Mouse (Mus musculus): ENCODE results near the gene Wdr34.
A peak's percentile ranks its signal among the peaks of the same experiment; 100 is the strongest.
"Not testable (repeated sequence)": the region's sequence is repeated elsewhere in the genome, so short reads cannot be mapped to it uniquely, and the experiment has no call there.

Wdr34 gene

DNA sequence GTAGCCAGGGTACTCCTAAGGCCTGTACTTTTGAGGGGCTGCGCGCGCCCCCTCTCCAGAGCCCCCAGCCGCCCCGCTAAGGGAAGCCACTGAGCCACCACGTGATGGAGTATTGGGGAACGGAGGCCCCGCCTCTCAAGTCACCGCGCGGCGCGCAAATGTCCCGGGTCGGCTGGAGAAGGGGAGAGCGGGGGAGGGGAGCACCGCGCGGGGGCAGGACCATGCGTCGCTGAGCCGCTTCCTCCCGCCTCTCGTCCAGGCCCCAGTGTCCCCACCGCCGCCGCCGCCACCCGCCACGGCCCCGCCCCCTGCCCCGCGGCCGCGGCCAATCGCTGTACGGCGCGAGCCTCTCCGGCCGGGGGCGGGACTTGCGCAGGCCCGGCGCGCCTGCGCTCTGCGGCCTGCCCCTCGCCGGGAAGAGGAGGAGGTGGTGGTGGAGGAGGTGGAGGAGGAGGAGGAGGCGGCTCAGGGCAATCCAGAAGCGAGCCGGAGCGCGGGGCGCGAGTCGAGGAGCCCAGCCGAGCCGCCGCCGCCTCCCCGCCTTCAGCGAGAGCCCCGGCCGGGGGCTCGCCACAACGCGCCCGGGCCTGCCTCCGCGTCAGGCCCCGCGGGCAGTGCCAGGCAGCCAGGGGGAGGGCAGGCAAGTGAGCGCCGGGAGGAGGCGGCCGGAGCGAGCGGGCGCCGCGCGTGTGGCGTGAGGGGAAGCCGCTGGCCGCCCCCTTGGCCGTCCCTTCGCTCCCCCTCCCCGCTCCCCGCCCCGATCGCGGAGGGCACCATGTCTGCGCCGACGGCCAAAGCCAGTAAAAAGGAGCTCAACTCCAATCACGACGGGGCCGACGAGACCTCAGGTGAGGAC lies 17.6 kb upstream of the Wdr34 start:
- peak; percentile 92 for DNase-seq (ENCODE audit: low spot score in 2 of 2)

DNA sequence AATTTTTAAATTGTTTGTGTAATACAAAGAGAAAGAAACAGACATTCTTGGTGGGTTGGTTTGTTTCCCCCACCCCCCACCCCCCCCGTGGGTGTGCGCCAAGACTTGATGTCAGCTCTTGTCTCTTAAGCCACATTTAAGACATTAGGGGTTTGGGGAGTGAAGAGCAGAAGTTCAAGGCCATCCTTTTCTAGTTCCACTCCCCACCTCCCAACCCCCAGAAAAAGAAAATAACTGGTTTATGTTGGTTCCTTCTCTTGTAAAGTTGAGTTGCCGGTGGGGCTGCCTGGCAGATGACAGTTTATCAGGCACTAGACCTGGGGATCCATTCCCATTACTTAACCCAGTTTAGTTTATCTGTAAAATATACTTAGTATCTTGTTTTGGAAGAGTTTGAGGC lies 15.6 kb upstream of the Wdr34 start:
- DNase-seq (ENCODE audit: low spot score in 2 of 2): no peak

DNA sequence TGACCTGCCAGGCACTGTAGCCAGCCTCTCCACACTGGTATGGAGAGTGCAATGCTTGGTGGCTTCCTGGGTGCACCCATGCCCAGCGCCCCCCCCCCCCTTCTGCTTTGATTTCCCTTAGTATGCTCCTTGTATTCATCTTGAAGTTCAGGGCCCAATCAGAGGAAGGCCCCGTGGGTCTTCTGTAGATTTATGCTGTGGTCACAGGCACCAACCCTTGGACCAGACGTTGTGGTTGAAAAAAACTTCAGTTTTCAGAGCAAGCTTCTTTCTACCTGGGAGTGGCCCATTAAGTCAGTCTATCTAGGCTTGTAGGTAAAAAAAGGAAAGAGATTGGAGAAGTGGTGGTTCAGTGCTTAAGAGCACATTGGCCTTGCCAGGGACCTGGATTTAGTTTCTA lies 15.1 kb upstream of the Wdr34 start:
- no peak for DNase-seq (ENCODE audit: low spot score in 2 of 2)

DNA sequence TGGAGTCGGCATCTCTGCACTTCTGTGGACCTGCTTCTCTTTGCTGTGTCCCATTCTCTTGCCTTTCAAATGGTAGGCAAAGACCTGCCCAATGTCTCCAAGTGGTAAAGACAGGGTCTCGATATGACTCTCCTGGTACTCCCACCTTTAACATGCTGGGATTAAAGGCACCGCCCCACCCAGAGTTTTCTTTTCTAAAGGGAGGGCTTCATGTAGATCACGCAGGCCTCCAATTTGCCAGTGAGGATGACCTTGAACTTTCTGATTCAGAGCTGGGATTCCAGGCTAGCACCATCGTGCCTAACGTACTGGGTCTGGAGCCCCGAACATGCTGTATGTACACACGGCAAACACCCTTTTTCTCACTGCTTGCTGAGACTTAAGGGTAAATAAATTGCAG lies 14.6 kb upstream of the Wdr34 start:
- DNase-seq (ENCODE audit: low spot score in 2 of 2): no peak

DNA sequence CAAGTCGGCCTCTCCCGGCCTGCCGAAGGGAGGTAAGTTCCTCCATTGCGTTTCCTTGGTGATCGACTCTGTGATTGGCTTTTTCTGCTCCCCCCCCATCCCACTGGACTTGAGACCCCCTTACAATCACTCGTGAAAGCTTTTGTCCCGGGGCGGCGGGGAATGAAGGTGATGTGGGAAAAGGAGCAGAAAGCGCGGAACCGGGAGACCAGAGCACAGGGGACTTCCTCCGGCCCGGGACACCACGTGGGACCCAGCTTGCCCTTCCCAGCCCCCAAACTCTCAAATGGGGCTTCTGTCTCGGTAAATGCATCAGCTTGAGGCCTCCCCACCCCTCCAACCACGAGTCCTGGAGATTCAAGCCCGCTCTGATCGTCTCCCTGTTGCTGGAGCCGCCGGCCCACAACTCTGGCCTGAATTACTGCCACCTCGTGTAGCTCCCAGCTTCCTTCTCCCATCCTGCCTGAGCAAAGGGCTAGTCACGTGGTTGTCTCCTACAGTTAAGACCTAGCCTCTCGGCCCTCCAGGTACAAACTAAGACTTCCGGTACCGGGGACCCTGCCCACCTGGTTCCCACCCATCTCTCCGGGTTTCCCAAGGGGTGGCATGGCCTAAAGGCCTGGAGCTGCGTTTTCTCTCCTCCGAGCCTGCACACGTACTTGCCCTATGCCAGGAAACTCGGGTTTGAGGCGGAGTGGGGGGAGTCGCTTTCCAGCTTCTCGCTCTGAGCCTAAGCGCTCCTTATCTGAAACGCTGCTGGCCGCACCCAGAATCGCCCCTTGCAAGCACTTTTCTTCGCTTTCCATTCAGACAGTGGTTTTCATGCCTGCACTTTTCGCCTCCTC lies 13.8 kb upstream of the Wdr34 start:
- peak in 1 of 2 experiments; percentile 34 for DNase-seq (ENCODE audit: low spot score in 2 of 2)

DNA sequence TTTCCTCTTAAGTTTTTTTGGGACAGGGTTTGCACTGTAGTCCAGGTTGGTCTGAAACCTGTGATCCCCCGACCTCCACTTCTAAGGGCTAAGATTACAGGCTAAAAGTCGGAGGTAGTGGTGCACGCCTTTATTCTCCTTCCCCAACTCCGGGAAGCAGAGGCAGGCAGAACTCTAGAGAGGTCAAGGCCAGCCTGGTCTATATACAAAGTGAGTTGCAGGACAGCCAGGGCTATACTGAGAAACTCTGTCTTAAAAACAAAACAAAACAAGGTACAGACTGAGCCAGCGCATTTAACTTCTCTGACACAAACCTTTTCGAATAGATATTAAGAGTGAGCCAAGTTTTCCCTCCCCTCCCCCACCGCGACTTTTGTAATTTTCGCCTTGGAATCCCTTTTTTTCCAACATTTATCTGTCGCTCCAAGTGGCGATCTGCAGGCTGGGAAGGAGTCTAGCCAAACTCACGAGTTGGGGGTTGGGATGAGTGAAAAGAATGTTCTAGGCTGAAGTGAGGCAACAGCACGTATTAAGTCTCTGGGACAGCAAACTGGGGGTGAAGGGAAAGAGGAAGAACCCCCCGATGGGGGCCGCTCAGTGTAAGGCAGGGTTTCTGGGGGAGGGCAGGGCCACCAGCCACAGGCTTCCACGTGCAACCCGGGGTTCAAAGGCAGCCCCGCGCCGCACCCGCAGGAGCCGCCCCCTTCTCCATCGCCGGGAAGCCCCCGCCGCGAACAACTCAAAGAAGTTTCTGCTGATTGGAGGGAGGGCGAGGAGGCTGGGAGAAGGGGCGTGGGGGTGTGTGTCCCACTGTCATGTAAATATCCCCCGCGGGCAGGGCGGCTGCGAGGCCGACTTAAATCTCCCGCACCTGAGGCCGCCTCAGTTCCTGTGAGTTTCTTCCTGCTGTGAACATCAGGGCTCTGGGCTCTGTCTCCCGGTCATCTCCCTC lies 12.8 kb upstream of the Wdr34 start:
- peak in 1 of 2 experiments; percentile 27 for DNase-seq (ENCODE audit: low spot score in 2 of 2)

DNA sequence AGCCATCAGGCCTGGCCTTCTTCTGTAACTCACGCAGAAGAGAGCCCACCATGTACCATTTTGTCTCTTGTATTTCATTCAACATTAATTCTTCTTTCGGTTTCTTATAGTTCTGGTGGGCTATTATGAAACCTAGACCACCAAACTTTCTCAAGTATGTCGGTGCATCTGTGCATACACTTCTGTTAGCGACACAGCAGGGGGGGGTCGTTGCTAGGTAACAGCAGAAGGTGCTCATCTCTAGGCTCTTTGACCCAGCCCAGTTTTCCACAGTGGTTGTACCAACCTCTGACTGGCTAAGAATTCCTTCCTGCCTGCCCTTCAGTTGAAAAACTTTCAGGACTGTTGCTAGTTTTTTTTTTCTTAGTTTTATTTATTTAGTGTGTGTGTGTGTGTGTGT lies 9.7 kb upstream of the Wdr34 start:
- no peak for DNase-seq (ENCODE audit: low spot score in 2 of 2)

DNA sequence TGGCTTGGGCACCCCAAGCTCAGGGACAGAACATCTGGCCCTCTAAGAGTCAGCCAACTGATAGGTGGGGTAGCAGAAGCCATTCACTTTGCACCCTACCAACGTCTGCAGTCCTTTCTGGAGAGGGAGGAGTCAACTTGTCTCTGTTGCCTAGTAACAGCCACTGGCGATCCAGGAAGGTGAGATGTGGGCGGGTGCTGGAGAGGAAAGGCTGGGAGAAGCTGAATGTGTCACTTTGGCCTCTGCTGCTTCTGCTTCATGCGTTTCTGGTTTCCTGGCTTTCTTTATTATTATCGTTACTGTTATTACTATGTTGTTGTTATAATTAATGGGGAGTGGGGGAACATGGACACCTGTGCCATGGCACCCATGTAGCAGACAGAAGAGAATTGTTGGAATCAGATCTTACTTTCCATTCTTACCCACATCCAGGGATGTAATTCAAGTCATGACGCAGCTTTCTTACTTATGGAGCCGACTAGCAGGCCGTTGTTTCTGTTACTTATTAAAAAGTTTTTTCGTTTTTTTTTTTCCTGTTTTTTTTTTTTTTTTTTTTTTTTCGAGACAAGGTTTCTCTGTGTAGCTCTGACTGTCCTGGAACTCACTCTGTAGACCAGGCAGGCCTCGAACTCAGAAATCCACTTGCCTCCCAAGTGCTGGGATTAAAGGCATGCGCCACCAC lies 8.7 kb upstream of the Wdr34 start, which contains the start of gene Set:
TSS of gene Set (plus strand) at position 156 of the 682 bp plus-strand sequence.
- DNase-seq (ENCODE audit: low spot score in 2 of 2): no peak

DNA sequence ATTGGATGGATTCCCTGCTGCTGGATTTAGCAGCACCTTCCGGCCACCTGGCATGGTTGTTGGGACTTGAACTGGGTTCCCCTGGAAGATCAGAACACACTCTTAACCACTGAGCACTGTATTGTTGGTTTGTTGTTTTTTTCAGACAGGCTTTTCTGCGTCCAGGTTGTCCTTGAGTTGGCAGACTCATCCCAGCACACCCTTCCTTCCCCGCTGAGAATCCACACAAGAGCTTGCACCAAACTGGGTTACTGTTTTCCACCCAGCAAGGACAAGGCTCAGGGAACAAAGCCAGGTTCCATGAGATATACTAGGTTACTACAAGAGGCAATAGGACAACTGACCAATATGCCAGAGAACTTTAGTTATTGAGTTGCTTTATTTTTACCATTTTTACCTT lies 8.1 kb upstream of the Wdr34 start:
- DNase-seq (ENCODE audit: low spot score in 2 of 2): no peak

DNA sequence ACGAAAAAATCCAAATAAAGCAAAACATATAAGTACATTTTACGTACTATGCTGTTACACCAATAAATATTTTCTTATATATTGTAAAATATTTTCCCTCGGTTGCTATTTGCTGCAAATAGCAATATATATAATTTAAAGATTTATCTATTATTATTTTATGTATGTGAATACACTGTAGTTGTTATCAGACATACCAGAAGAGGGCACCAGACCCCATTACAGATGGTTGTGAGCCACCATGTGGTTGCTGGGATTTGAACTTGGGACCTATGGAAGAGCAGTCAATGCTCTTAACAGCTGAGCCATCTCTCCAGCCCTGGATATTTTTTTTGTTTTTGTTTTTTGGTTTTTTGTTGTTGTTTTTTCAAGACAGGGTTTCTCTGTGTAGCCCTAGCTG lies 6.6 kb upstream of the Wdr34 start:
- DNase-seq (ENCODE audit: low spot score in 2 of 2): not testable (repeated sequence)

DNA sequence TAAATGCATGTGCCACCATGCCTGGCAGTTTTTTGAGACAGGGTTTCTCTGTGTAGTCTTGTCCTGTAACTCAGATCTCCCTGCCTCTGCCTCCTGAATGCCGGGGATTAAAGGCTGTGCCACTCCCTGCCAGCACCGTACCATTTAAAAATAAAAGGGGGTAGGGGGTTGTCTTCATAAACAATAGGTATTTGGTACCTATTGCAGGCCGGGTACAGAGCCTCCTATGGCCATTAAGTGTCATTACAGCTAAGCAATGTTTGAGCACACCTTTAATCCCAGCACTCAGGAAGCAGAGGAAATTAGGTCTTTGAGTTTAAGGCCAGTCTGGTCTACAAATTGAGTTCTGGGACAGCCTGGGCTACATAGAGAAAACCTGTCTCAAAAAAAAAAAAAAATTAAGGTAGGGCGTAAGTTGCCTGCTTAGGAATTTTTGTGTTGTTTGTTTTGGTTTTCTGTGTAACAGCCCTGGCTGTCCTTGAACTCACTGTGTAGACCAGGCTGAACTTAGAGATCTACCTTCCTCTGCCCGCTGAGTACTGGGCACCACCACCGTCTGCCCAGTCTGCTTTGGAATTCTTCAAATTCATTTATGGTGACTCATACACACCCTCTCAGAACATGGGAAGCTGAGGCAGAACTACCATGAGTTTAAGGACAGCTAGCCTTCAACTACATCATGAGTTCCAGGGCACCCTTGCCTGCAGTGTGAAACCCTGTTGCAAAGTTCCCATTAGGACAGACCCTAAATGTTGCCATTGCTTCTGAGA lies 3.5 kb upstream of the Wdr34 start:
- DNase-seq (ENCODE audit: low spot score in 2 of 2): no peak

DNA sequence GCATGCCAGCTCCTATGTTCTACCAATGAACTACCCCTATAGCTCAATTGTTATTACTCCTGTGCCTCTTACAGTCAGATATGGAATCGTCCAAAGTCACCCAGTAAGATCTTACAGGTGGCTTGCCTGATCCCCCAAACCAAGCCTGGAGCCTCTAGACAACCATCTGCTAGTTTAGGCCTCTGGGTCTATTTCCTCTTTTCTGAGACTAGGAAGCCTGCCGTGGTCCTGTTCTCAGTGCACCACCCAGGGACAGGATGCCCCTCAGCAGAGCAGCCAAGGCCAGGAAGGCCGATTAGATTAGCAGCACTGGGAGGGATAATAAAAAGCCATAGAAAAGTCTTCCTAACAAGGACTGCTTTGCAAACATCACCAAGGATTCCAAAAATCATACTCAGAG lies 1.1 kb upstream of the Wdr34 start:
- DNase-seq (ENCODE audit: low spot score in 2 of 2): no peak

DNA sequence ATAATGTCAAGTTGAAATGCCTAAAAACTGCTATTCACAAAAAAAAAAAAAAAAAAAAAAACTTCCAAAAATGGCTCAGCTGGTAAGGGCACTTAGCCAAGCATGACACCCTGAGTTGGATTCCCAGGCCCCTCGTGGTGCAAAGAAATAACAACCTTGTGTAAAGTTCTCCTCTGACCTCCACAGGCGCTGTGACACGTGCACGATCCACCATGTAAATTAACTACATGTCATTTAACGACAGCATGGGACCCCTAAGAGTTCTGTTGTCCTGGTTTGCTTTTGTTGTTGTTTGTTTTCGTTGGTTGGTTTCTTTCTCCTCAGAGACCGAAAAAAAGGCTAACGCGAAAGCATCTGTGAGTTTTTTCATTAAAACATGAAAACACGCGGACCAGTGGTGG lies 580 bp downstream of the Wdr34 start:
- DNase-seq (ENCODE audit: low spot score in 2 of 2): no peak

DNA sequence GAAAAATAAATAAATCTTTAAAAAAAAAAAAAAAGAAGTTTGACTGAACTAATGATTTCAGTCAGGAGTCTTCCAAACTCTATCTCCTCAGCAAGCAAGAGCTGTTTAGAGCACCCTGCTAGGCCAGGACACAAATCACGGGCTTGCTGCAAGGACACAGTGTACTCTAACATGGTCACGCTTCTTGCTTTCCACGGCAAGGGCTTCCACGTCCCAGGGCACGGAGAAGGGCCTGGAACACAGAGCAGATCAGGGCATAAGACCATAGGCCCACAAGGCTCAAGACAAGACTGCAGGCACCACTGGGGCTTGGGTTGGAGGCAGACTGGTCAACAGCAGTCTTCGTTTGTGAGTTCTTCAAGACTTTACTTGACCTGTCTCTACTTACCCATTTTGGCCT lies 1.6 kb downstream of the Wdr34 start:
- no peak for DNase-seq (ENCODE audit: low spot score in 2 of 2)

DNA sequence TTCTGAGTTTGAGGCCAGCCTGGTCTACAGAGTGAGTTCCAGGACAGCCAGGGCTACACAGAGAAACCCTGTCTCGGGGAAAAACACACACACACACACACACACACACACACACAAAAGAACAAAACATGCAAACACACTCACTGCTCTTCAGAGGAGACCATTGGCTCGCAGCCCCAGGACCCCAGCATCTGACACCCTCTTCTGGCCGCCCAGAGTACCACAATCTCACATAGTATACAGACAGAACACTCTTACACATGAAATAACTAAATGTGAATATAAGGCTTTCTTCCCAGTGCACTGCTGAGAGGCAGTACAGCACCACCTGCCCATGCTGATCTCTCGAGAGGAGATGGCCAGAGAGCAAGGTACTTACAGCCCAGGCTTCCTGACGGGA lies 4.1 kb downstream of the Wdr34 start:
- DNase-seq (ENCODE audit: low spot score in 2 of 2): no peak

DNA sequence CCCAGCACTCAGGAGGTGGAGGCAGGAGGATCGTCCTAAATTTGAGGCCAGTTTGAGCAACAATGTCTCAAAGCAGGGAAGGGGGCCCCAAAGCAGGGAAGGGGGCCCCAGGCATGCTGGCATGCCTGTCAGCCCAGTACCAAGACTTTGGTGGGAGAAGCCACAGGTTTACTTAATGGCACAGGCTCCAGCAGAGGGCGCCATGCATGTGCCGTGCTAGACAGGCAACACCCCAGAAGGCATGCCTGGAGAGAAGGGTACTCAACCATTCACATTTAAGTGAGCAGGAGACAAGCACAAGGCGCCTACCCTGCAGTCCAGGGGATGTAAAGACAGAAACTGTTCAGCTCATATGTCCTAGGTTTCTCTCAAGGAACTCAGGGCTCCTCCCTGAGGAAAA lies 6.2 kb downstream of the Wdr34 start:
- DNase-seq (ENCODE audit: low spot score in 2 of 2): peak in 1 of 2 experiments; percentile 71

DNA sequence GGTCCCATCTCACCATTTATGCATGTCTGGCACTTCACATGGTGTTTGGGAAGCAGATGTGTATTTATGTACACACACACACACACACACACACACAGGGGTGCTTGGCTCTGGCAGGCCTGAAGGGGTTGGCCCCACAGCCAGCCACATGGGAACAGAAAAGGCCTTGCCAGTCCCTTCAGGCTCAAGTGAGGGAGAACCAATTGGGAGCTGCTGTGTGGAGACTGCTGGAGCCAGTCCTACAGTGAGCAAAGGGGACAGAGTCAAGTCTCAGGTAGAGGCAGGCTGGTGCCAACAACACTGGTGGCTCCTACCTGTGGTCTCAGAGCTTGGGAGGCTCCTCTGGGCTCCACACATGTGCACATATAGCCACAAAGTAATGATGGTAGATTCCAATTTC lies 9.0 kb downstream of the Wdr34 start:
- no peak for DNase-seq (ENCODE audit: low spot score in 2 of 2)

DNA sequence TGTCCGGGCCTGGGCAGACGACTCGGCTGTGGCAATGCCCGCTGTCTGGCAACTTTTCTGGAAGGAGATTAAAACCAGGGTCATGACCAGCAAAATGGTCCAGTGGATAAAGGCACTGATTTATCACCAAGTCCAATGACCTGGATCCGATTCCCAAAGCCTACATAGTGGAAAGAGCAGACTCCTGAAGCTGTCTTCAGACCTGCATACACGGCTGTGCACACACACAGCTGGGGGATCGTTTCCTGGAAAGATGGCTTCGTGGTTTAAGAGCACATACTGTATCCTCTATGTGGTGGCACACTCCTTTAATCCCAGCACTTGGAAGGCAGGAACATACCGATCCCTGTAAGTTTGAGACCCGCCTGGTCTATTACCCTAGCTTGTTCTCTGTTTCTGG lies 10.3 kb downstream of the Wdr34 start:
- DNase-seq (ENCODE audit: low spot score in 2 of 2): no peak

DNA sequence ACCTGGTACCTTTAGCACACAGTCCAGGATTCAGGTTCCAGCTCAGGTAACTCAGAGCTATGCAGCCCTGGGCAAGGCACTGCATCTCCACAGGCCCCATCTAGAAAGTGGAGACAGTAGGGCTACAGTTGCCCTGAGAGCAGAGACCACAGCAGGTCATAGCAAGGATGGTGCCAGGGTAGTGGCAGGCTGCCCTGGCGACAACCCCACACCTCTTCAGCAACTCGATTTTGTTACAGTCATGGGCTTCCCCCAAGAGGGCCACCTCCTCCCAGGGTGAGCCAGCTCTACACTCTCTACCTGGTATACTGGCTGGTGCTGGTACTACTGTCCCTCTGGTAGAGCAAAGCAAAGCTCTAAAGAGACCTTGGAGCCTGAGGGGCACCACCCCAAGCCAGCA lies 10.9 kb downstream of the Wdr34 start:
- DNase-seq (ENCODE audit: low spot score in 2 of 2): no peak

DNA sequence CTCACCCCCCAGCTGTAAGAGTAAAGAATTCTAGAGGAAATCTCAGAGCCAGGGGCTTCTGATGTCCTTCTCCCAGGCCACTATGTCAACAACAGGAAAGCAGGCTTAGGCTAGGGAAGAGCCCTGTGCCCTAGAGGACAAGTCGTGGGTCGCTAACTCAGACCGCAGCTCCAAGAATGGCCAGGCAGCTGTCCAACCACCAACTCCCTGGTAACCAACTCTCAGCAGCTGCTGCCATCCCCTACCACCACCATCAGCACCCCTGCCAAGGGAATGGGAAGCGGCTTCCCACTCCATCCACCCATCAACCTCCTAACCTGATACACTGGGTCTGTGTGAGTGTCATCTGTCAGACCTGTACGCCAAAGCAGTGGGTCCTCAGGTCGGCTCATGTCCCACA lies 15.7 kb downstream of the Wdr34 start:
- no peak for DNase-seq (ENCODE audit: low spot score in 2 of 2)

Measured in frontal cortex, postnatal 10 days (tissue).